Mouse (Mus musculus): ENCODE results near the gene Zfy2. TPM values are rescaled to one million over a fixed set of nuclear protein-coding genes. Genes with fewer than 3 reads are reported as not detected.

Zfy2 gene
- total RNA-seq (2021): not detected

DNA sequence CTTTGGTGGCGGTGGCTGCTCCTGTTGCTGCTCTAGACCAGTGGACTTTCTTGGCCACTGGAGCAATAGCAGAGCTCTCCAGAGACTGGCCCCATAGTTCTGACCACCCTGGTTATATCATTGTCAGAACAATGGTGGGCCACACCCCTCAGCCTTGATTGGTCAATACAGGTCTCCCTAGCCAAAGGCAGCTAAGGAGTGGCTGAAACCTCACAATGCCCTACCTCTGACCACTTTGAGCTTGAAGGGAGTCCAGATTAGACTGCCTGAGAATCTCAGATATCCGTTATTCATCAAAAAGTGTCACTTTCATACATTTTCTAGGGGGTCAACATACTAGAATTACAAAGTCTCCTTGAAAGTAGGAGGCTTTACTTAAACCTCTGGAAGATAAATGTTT lies at the start of gene Zfy2:
Zfy2 (minus strand) TSS at position 101 of the 400 bp plus-strand sequence.
- intact Hi-C loops (cut with DNase I): no loop called here
- no peak for DNase-seq (ENCODE audit: low spot score in 2 of 2)

Data from left cerebral cortex, postnatal 25 days (tissue).